Mouse (Mus musculus) Patski (cell line): ENCODE results near the gene Scd4. TPM values are rescaled to one million over a fixed set of nuclear protein-coding genes. Genes with fewer than 3 reads are reported as not detected.
"Not testable (repeated sequence)": the region's sequence is repeated elsewhere in the genome, so short reads cannot be mapped to it uniquely, and the experiment has no call there.

Experiments
- ATAC-seq: fragments of 100-300 bp; one replicate; pipeline ENCODE4 v1.8.0; 2021
- CTCF ChIA-PET: fragments of 350-600 bp; sonication (Branson Sonifier 250); formaldehyde crosslinking; loops from one replicate; lab custom pipeline; 2022; ENCODE audit warnings: inconsistent platforms; lab: Charles Lee
- POLR2A ChIA-PET: fragments of 350-600 bp; sonication (Branson Sonifier 250); formaldehyde crosslinking; loops from one replicate; lab custom pipeline; 2022; ENCODE audit warnings: antibody characterized with exemption, inconsistent platforms; lab: Charles Lee
- DNase-seq: peaks from one replicate; pipeline ENCODE4 v3.0.0-alpha.2; 2011; ENCODE audit warnings: low read depth, low spot score
- H3K27me3 ChIP-seq: fragments of 371-371 bp; one replicate; pipeline ENCODE4 v1.5.1; 2021
- CTCF ChIP-seq: fragments of 100-300 bp; IDR thresholded peaks from one replicate; pipeline ENCODE4 v1.5.1; 2021
- in situ Hi-C: fragments of 300-500 bp; cut with MboI; formaldehyde crosslinking; loops from 3 replicates; pipeline ENCODE4 v1.11.1; 2018; ENCODE audit warnings: low pct_unique_long_range_greater_than_20kb, mixed read lengths
- polyA plus RNA-seq: library from polyadenylated mRNA; unstranded; gene quantifications from one replicate; pipeline ENCODE4 v1.2.3, GENCODE M21; 2021

The Scd4 gene
- polyA plus RNA-seq, 1 experiment from 2014 or later: 0.09 TPM

DNA sequence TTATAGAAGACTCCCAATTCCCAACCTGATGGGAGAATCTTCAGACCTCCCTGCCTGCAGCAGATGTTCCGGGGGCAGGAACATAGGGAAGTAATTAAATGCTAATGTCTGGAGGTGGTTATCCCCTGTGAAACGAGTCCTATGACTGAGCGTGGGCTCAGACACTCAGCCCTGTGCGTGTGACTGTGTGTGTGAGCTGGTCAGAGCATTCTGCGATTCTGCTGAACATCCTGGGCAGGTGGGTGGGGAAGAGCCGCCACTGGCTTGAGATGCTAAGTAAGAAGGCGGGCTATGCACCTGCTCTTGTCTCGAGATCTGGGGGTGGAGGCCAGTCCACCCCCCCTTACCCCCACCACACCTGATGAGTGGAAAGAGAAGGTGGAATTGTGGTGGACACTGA is 566 bp upstream of the Scd4 start:
- CTCF ChIA-PET: interaction anchor here (0.7 to 1.3 kb wide), 3 partner anchors 11 to 37 kb away, joined by 3 read pairs; no protein-coding TSS in a partner anchor
- H3K27me3 ChIP-seq: no peaks in the 10 kb centered on the region
- in situ Hi-C loops: no loop called here
- no peak for ATAC-seq
- DNase-seq: no peak
- POLR2A ChIA-PET: interaction anchor here (0.5 to 0.7 kb wide), 2 partner anchors 15 to 1098 kb away, joined by 3 to 4 read pairs; no protein-coding TSS in a partner anchor
- no peak for TF ChIP-seq CTCF

DNA sequence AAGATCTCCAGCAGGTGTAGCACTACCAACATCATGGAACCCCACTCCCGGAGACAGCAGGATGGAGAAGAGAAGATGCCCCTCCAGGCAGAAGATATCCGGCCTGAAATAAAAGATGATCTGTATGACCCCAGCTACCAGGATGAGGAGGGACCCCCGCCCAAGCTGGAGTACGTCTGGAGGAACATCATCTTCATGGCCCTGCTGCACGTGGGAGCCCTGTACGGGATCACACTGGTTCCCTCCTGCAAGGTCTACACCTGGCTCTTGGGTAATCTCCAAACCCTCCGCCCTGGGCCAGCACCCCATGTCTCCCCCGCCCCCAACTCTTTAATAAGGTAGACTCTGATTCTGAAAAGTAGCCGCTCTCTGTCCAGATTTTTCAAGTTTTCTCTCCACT is 1.1 kb downstream of the Scd4 start:
- ATAC-seq: no peak
- TF ChIP-seq CTCF: no peak
- DNase-seq: no peak
- POLR2A ChIA-PET: no interaction called here
- in situ Hi-C loops: no loop called here
- no peaks in the 10 kb centered on the region for H3K27me3 ChIP-seq
- CTCF ChIA-PET: no interaction called here

- ChIA-PET CTCF (no interaction called here), POLR2A (no interaction called here)
- ATAC-seq (no peak), DNase-seq (no peak)
- in situ Hi-C loops: no loop called here
- no peak for TF ChIP-seq CTCF
- no peaks in the 10 kb centered on the region for H3K27me3 ChIP-seq
Measured at GRCm38 (mm10) chr19:44335876-44336662, 3.2 kb downstream of the Scd4 start.

DNA sequence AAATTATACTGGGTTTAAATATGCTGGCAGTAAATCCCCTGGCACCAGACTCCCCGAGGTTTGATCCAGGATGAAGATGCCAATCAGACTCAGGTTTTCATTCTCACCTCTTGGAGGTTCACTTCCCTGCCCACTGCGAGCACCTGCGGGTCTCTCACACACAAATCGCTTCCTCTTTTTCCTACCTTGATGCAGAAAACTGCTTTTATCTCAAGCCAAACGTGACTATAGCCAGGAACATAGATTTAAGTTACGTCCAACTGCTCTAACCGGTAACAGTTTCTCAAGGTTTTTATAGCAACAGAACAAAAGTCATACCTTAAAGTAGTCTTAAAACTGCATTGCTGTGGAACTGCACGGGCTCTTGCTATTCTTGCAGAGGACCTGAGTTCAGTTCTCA is 16.8 kb downstream of the Scd4 start:
- ATAC-seq (no peak), DNase-seq (no peak)
- peaks cover 5% of the 10 kb centered on the region for H3K27me3 ChIP-seq
- CTCF ChIA-PET: no interaction called here
- no peak for TF ChIP-seq CTCF
- POLR2A ChIA-PET: no interaction called here
- in situ Hi-C loops: no loop called here

- ChIA-PET CTCF (no interaction called here), POLR2A (no interaction called here)
- no peak for TF ChIP-seq CTCF
- no peak for DNase-seq
- in situ Hi-C loops: no loop called here
- ATAC-seq: no peak
- H3K27me3 ChIP-seq: peaks cover 4% of the 10 kb centered on the region
Measured at GRCm38 (mm10) chr19:44351756-44352155, 18.9 kb downstream of the Scd4 start.

DNA sequence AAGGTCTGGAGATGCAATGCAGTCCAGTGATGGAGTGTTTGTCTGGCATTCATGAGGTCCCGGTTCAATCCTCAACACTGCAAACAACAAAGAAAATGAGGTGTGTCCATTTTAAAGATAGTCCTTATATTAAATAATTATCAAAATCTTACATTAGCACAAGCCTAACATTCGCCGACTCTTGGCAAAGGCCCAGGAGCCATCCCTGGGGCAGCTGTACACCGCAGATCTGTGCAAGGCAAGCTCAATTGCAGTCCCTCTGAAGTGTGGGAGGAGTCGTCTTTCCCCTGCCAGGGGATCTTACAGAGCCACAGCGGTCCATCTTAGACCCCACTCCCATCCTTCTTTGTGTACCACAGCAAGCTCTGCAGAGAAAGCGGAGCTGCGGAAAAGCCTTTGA is 25.8 kb downstream of the Scd4 start:
- in situ Hi-C loops: loop anchor here (5.0 kb wide), 1 partner anchor 56 kb away; no protein-coding TSS in a partner anchor
- ChIA-PET POLR2A (no interaction called here), CTCF (interaction anchor here (0.8 kb wide), 1 partner anchor 197 kb away, joined by 3 read pairs; no protein-coding TSS in a partner anchor)
- H3K27me3 ChIP-seq: no peaks in the 10 kb centered on the region
- TF ChIP-seq CTCF: no peak
- DNase-seq: no peak
- ATAC-seq: no peak

DNA sequence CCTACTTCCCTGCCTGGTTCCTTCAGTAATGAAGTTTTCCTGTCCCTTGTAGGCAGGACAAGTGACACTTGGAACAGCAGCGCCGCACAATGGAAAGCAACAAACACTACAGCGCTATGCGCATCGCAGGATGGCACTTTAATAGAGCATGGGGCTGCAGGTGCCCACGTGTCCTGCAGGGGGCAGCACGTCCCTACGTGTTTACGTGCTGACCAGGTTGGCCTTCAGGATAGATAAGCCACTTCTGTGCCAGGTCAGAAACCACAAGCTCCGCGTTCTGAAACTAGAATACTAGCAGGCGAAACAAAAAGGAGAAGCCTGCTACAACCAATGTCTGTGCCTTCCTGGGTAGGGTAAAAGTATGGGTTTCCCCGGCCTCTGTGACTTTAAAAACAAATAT is 30.6 kb downstream of the Scd4 start:
- CTCF ChIA-PET: interaction anchor here (0.7 to 2.8 kb wide), 12 partner anchors 50 to 177 kb away, joined by 3 to 13 read pairs (median 4); no protein-coding TSS in a partner anchor

DNA sequence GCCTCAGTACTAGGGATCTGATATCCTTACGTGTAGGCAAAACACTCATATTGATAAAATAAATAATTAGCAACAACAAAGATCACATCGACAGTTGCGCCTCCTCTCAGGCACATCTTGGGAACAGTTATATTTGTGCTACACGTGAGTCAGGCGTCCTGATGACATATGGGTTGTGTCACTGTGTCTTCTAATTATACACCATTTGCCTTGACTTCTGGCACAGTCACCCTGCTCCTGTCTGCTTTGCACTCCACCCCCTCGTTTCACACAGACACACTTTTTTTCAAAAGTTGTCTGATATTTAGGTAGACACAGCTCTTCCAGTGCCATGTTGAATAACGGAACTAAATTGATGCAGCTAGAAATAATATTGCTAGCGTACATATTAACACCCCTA is 31.1 kb downstream of the Scd4 start:
- POLR2A ChIA-PET: interaction anchor here (0.6 kb wide), 1 partner anchor 119 kb away, joined by 4 read pairs; no protein-coding TSS in a partner anchor
- TF ChIP-seq CTCF: no peak
- H3K27me3 ChIP-seq: no peaks in the 10 kb centered on the region
- CTCF ChIA-PET: interaction anchor here (0.9 to 2.8 kb wide), 10 partner anchors 55 to 176 kb away, joined by 3 to 13 read pairs (median 4); no protein-coding TSS in a partner anchor
- ATAC-seq (no peak), DNase-seq (no peak)
- in situ Hi-C loops: no loop called here

More for the DNA sequence above, 30.6 kb downstream of the Scd4 start:
- DNase-seq (no peak), ATAC-seq (peak; percentile 47)
- POLR2A ChIA-PET: interaction anchor here (0.6 kb wide), 1 partner anchor 120 kb away, joined by 4 read pairs; no protein-coding TSS in a partner anchor
- peak; percentile 98 for TF ChIP-seq CTCF
- in situ Hi-C loops: no loop called here
- no peaks in the 10 kb centered on the region for H3K27me3 ChIP-seq

DNA sequence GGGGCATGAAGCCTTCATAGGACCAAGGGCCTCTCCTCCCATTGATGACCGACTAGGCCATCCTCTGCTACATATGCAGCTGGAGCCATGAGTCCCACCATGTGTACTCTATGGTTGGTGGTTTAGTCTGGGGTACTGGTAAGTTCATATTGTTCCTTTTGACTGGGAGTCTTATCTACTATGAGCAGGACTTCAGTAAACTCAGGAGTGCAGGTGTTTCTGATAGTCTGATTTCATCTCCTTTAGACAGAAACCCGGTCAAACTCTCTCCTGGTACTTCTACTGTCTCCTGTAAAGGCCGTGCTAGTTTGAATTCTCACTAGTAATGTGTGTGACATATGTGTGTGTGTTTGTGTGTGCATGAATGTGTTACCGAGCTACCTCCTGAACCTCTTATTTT is 32.8 kb downstream of the Scd4 start:
- in situ Hi-C loops: no loop called here
- TF ChIP-seq CTCF: no peak
- H3K27me3 ChIP-seq: no peaks in the 10 kb centered on the region
- CTCF ChIA-PET: interaction anchor here (1.1 to 2.8 kb wide), 2 partner anchors 9 to 57 kb away, joined by 4 to 13 read pairs; no protein-coding TSS in a partner anchor
- DNase-seq: no peak
- POLR2A ChIA-PET: interaction anchor here (0.7 kb wide), 1 partner anchor 78 kb away, joined by 3 read pairs; no protein-coding TSS in a partner anchor
- no peak for ATAC-seq

GRCm38 (mm10) chr19:44367076-44367475 is 34.2 kb downstream of the Scd4 start:
- CTCF ChIA-PET, DNase-seq, POLR2A ChIA-PET, ATAC-seq, H3K27me3 ChIP-seq, in situ Hi-C loops: not testable (repeated sequence)

GRCm38 (mm10) chr19:44369371-44369770 is 36.5 kb downstream of the Scd4 start:
- in situ Hi-C loops: no loop called here
- peak; percentile 38 for ATAC-seq
- CTCF ChIA-PET: interaction anchor here (1.5 kb wide), 1 partner anchor 107 kb away, joined by 6 read pairs; no protein-coding TSS in a partner anchor
- peaks cover 8% of the 10 kb centered on the region for H3K27me3 ChIP-seq
- POLR2A ChIA-PET: interaction anchor here (0.6 kb wide), 2 partner anchors 38 to 397 kb away, joined by 3 to 6 read pairs; no protein-coding TSS in a partner anchor
- peak; percentile 96 for DNase-seq
- TF ChIP-seq CTCF: peak; percentile 10
